In the genomic region with DNA sequence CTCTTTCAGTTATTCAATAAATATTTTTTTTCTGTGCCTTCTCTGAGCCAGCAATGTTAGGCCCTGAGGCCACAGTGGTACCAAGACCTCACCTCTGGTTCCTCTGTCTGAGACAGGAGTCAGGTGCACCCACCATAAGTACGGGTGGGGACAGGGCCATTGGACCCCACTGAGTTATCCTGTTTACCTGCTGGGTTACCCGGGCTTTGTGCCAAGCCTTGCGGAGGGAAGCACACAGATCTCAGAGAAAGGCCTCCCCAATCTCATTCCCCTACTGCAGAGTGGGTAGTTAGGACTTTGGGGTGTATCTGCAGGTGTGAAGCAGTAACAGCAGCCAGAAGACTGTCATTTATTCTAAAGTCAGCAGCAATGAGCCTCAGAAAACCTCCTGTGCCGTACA, we compare ENCODE assay signal across 14 mouse cellular contexts. TPM values are rescaled to one million over a fixed set of nuclear protein-coding genes. Genes with fewer than 3 reads are reported as not detected.
DNase-seq lines count a peak whose midpoint lies in the region; ATAC-seq and TF ChIP-seq lines count a peak whose summit lies in the region.
"Had no signal": no experiment of that assay in that cellular context is flagged by ENCODE, and none has a peak within 500 bp of the region (broad histone marks: within the 10 kb centered on the region; RNA-seq: fewer than 3 reads in every experiment).

No protein-coding gene starts in this region.

- no peak overlapping the region for H3K4me3 ChIP-seq in heart, adult 2 months
- H3K4me3 ChIP-seq in kidney, adult 2 months (ENCODE audit: insufficient read depth, low read depth, low read length) = no peak overlapping the region
- H3K4me3 ChIP-seq in kidney, embryonic 15.5 days (replicated peaks) = no peak overlapping the region
- H3K4me3 ChIP-seq in brown adipose tissue, adult 24 weeks (ENCODE audit: insufficient read depth, low read depth, low read length) = no peak overlapping the region
- no peak overlapping the region for H3K4me3 ChIP-seq in embryonic fibroblast, embryonic 13.5 days (ENCODE audit: insufficient read depth, low read length)
- H3K4me3 ChIP-seq: embryonic facial prominence, embryonic 13.5 days; liver, embryonic 13.5 days; midbrain, embryonic 10.5 days had no signal

- no peaks in the 10 kb centered on the region for H3K9me3 ChIP-seq in kidney, embryonic 15.5 days (replicated peaks)
- H3K9me3 ChIP-seq: embryonic facial prominence, embryonic 13.5 days; liver, embryonic 13.5 days; midbrain, embryonic 10.5 days had no signal

- H3K79me2 ChIP-seq in heart, adult 2 months (replicated peaks; ENCODE audit: control insufficient read depth, insufficient read depth, low read length) = no peaks in the 10 kb centered on the region

- H3K36me3 ChIP-seq in heart, adult 2 months (ENCODE audit: control insufficient read depth, insufficient read depth, low read length) = peaks cover 5% of the 10 kb centered on the region; the same call in 1 of the 2 replicates
- no peaks in the 10 kb centered on the region for H3K36me3 ChIP-seq in kidney, adult 2 months (ENCODE audit: control insufficient read depth, insufficient read depth, low read length)
- peaks cover 69% of the 10 kb centered on the region for H3K36me3 ChIP-seq in kidney, embryonic 15.5 days

- DNase-seq in heart, adult 2 months = no peak
- DNase-seq in heart, postnatal 25 days (ENCODE audit: low spot score) = no peak
- DNase-seq in kidney, adult 2 months = no peak
- DNase-seq in adrenal gland, postnatal 10 days = no peak
- DNase-seq in thymus, postnatal 10 days (ENCODE audit: low spot score in 2 of 2) = no peak
- DNase-seq: kidney, postnatal 10 days; layer of hippocampus, postnatal 36 days; liver, embryonic 13.5 days; thymus, adult 2 months had no signal

- H3K9ac ChIP-seq in heart, adult 2 months (ENCODE audit: low read depth, low read length) = no peak overlapping the region
- no peak overlapping the region for H3K9ac ChIP-seq in kidney, embryonic 15.5 days
- H3K9ac ChIP-seq: embryonic facial prominence, embryonic 13.5 days; liver, embryonic 13.5 days had no signal

- no peak overlapping the region for H3K4me2 ChIP-seq in kidney, embryonic 15.5 days
- H3K4me2 ChIP-seq: embryonic facial prominence, embryonic 13.5 days; liver, embryonic 13.5 days had no signal

- 55% methylated on average over 4 of the region's 4 CpGs for WGBS in heart, adult 2 months
- 62% methylated on average over 4 of the region's 4 CpGs for WGBS in kidney, adult 2 months
- WGBS in kidney, embryonic 15.5 days = 77% methylated on average over 4 of the region's 4 CpGs

- no peaks in the 10 kb centered on the region for H3K27me3 ChIP-seq in heart, adult 2 months (ENCODE audit: control insufficient read depth, insufficient read depth, low read length)
- no peaks in the 10 kb centered on the region for H3K27me3 ChIP-seq in kidney, adult 2 months (replicated peaks; ENCODE audit: control insufficient read depth, insufficient read depth, low read length)
- no peaks in the 10 kb centered on the region for H3K27me3 ChIP-seq in kidney, embryonic 15.5 days
- H3K27me3 ChIP-seq: embryonic facial prominence, embryonic 13.5 days; liver, embryonic 13.5 days had no signal

- no peak for TF ChIP-seq CTCF in heart, adult 2 months (IDR thresholded peaks at IDR 0.05)
- TF ChIP-seq CTCF in kidney, adult 2 months (conservative IDR thresholded peaks at IDR 0.05; ENCODE audit: insufficient read depth, insufficient read length, low read depth, low read length) = no peak
- TF ChIP-seq CTCF in embryonic fibroblast, embryonic 13.5 days (IDR thresholded peaks at IDR 0.05; ENCODE audit: borderline replicate concordance, insufficient read depth, low read length) = no peak

- peak overlapping the region; percentile 62 for H3K27ac ChIP-seq in heart, adult 2 months
- H3K27ac ChIP-seq in kidney, adult 2 months (ENCODE audit: insufficient read depth, low read depth, low read length) = 0 out of 2 replicates have a peak overlapping the region, but pooled peaks have one; percentile 2
- H3K27ac ChIP-seq in kidney, embryonic 15.5 days = no peak overlapping the region
- H3K27ac ChIP-seq in brown adipose tissue, adult 24 weeks (replicated peaks; ENCODE audit: low read depth, low read length) = peak overlapping the region; percentile 85
- H3K27ac ChIP-seq in embryonic fibroblast, embryonic 13.5 days (ENCODE audit: insufficient read depth, low read length) = peak overlapping the region; percentile 52; the same call in 1 of the 2 replicates
- H3K27ac ChIP-seq: embryonic facial prominence, embryonic 13.5 days; liver, embryonic 13.5 days; midbrain, embryonic 10.5 days had no signal

- no peak for TF ChIP-seq EP300 in heart, adult 2 months (IDR thresholded peaks at IDR 0.05; ENCODE audit: insufficient read depth, low read depth, low read length)

- no peak for ATAC-seq in kidney, embryonic 15.5 days (replicated peaks; ENCODE audit: low FRiP score)

- TF ChIP-seq POLR2A in heart, adult 2 months (IDR thresholded peaks at IDR 0.05; ENCODE audit: insufficient read depth, low read depth, low read length) = no peak
- TF ChIP-seq POLR2A in kidney, adult 2 months (IDR thresholded peaks at IDR 0.05; ENCODE audit: low read depth, low read length) = no peak
- no peak for TF ChIP-seq POLR2A in embryonic fibroblast, embryonic 13.5 days (IDR thresholded peaks at IDR 0.05; ENCODE audit: low read depth, low read length)

- intact Hi-C loops in heart, adult 2 months (cut with DNase I) = no loop called here
- intact Hi-C loops in heart, postnatal 25 days (cut with DNase I) = no loop called here

- peaks cover 27% of the 10 kb centered on the region for H3K4me1 ChIP-seq in heart, adult 2 months (ENCODE audit: control insufficient read depth, insufficient read depth, low read length)
- H3K4me1 ChIP-seq in kidney, adult 2 months (ENCODE audit: control insufficient read depth, insufficient read depth, low read length) = peaks cover 7% of the 10 kb centered on the region
- no peaks in the 10 kb centered on the region for H3K4me1 ChIP-seq in kidney, embryonic 15.5 days
- H3K4me1 ChIP-seq in brown adipose tissue, adult 24 weeks (ENCODE audit: control insufficient read depth, insufficient read depth, insufficient read length, low read length) = peaks cover 46% of the 10 kb centered on the region
- peaks cover 27% of the 10 kb centered on the region for H3K4me1 ChIP-seq in embryonic fibroblast, embryonic 13.5 days (ENCODE audit: control insufficient read depth, insufficient read depth, low read length)
- H3K4me1 ChIP-seq: midbrain, embryonic 10.5 days had no signal

RNA-seq across cellular contexts. Expression of a gene that starts 50.0 kb away (rescaled TPM):
- 10 to 100 TPM; 61.4 to 71.3 TPM for total RNA-seq in heart, adult 2 months (2021)
- 122 and 171 TPM in 2 replicates for polyA plus RNA-seq in heart, adult 2 months (2012; rRNA removed)
- total RNA-seq in heart, postnatal 25 days (2021) = 10 to 100 TPM; 44.8 to 66.4 TPM
- polyA plus RNA-seq in kidney, adult 2 months (2012; rRNA removed) = 52.4 and 66.1 TPM in 2 replicates
- polyA plus RNA-seq in kidney, embryonic 15.5 days (2015; fragmentation: Nextera tagmentation; extraction: Ambion mirVana) = 23.1 and 24.8 TPM in 2 replicates
- polyA plus RNA-seq in brown adipose tissue, adult 24 weeks (2012; ENCODE audit: insufficient read depth, insufficient read length, missing spikeins) = 44.4 and 326 TPM in 2 replicates
- 36.3 and 60.1 TPM in 2 replicates for polyA plus RNA-seq in embryonic fibroblast, embryonic 13.5 days (2011; ENCODE audit: insufficient read length, low read depth, missing spikeins)
- 10 to 100 TPM; 40.3 to 89.1 TPM for total RNA-seq in adrenal gland, postnatal 10 days (2021)

RNA-seq across cellular contexts. Expression of a gene that starts 50.6 kb away (rescaled TPM):
- total RNA-seq in heart, adult 2 months (2021) = 10 to 100 TPM; 53.6 to 59.4 TPM
- 64.4 and 84.3 TPM in 2 replicates for polyA plus RNA-seq in heart, adult 2 months (2012; rRNA removed)
- total RNA-seq in heart, postnatal 25 days (2021) = 10 to 100 TPM; 54.2 to 58.4 TPM
- polyA plus RNA-seq in kidney, adult 2 months (2012; rRNA removed) = 131 and 141 TPM in 2 replicates
- 124 and 131 TPM in 2 replicates for polyA plus RNA-seq in kidney, embryonic 15.5 days (2015; fragmentation: Nextera tagmentation; extraction: Ambion mirVana)
- 124 and 179 TPM in 2 replicates for polyA plus RNA-seq in brown adipose tissue, adult 24 weeks (2012; ENCODE audit: insufficient read depth, insufficient read length, missing spikeins)
- 376 and 420 TPM in 2 replicates for polyA plus RNA-seq in embryonic fibroblast, embryonic 13.5 days (2011; ENCODE audit: insufficient read length, low read depth, missing spikeins)
- 100 to 1,000 TPM; 137 to 143 TPM for total RNA-seq in adrenal gland, postnatal 10 days (2021)

RNA-seq across cellular contexts. Expression of a gene that starts 51.1 kb away (rescaled TPM):
- 10 to 100 TPM; 60.9 to 67.2 TPM for total RNA-seq in heart, adult 2 months (2021)
- polyA plus RNA-seq in heart, adult 2 months (2012; rRNA removed) = 143 and 187 TPM in 2 replicates
- total RNA-seq in heart, postnatal 25 days (2021) = 10 to 100 TPM; 64.5 to 66.4 TPM
- 399 and 450 TPM in 2 replicates for polyA plus RNA-seq in kidney, adult 2 months (2012; rRNA removed)
- polyA plus RNA-seq in kidney, embryonic 15.5 days (2015; fragmentation: Nextera tagmentation; extraction: Ambion mirVana) = 211 and 224 TPM in 2 replicates
- 314 and 348 TPM in 2 replicates for polyA plus RNA-seq in brown adipose tissue, adult 24 weeks (2012; ENCODE audit: insufficient read depth, insufficient read length, missing spikeins)
- polyA plus RNA-seq in embryonic fibroblast, embryonic 13.5 days (2011; ENCODE audit: insufficient read length, low read depth, missing spikeins) = 174 and 192 TPM in 2 replicates
- 100 to 1,000 TPM; 180 to 190 TPM for total RNA-seq in adrenal gland, postnatal 10 days (2021)
